Mouse (Mus musculus): ENCODE measurements at regions not wholly inside any gene's neighbourhood (a gene's known extent, or its start where the extent isn't known, plus 50 kb on each side); places are given as distances from the start of the nearest gene placed in this dataset.

DNA sequence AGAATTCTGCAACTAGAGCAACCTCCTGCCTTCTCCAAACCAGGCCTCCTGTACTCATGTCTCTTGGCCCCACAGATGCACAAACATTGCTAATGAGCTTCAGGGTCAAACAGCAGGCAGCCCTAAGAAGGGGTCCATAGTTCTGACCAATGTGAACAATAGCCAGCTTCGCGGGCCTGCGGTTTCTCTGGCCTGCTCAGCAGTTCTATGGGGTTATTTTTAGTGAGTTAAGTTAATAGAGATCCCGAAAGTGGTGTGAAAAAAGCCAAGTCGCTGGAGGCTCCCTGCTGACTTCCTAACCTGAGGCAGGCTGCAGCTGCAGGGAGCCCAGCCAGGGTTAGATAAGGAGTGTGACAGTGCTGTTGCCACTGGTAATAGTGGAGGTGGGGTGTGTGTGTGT lies 106.6 kb downstream of the Pdcd6ip start:
- no peak for ATAC-seq (ENCODE audit: insufficient number of reproducible peaks, low FRiP score, low TSS enrichment, low read depth)
- WGBS, result 21% methylated on average over 5 of the region's 5 CpGs

DNA sequence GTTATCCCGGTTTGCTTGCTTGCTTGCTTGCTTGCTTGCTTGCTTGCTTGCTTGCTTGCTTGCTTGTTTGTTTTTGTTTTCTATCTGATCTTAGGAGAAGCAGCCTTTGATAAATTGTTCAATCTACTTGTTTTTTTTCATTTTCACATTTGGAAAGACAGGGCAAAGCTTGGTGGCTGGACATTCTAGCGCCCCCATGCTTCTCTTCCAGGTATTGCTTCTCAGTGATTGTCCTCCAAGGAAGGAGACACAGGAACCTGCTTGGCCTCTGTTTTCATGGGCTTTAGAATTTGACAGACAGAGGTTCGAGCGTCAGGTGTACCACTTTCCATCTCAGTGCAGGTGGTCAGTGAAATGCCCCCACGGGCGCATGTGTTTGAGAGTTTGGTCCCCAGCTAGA lies 120.8 kb downstream of the Pdcd6ip start:
- no peaks in the 10 kb centered on the region for H3K4me1 ChIP-seq (ENCODE audit: control insufficient read depth, insufficient read depth, low read length)
- DNase-seq (ENCODE audit: low spot score) (no peak), ATAC-seq (ENCODE audit: insufficient number of reproducible peaks, low FRiP score, low TSS enrichment, low read depth) (no peak)
- H3K27ac ChIP-seq (replicated peaks; ENCODE audit: low read depth, low read length), result no peak overlapping the region
- WGBS, result 54% methylated on average over 6 of the region's 6 CpGs
- no peak overlapping the region for H3K4me3 ChIP-seq (ENCODE audit: low read depth, low read length)
- no peaks in the 10 kb centered on the region for H3K9me3 ChIP-seq (ENCODE audit: control insufficient read depth, low read length)
- no peaks in the 10 kb centered on the region for H3K36me3 ChIP-seq (ENCODE audit: control insufficient read depth, insufficient read depth, low read length)
- H3K4me2 ChIP-seq (ENCODE audit: low read depth, severe bottlenecking), result no peak overlapping the region
- H3K27me3 ChIP-seq (ENCODE audit: control insufficient read depth, insufficient read depth, low read length), result no peaks in the 10 kb centered on the region
- no peak overlapping the region for H3K9ac ChIP-seq (ENCODE audit: low read length)

More for the DNA sequence above, 106.6 kb downstream of the Pdcd6ip start:
- Histone ChIP-seq H3K27me3 (ENCODE audit: control insufficient read depth, insufficient read depth, low read length) (no peaks in the 10 kb centered on the region), H3K9me3 (ENCODE audit: control insufficient read depth, low read length) (no peaks in the 10 kb centered on the region), H3K27ac (replicated peaks; ENCODE audit: low read depth, low read length) (no peak overlapping the region), H3K9ac (ENCODE audit: low read length) (no peak overlapping the region), H3K4me2 (ENCODE audit: low read depth, severe bottlenecking) (no peak overlapping the region), H3K4me3 (ENCODE audit: low read depth, low read length) (no peak overlapping the region), H3K36me3 (ENCODE audit: control insufficient read depth, insufficient read depth, low read length) (no peaks in the 10 kb centered on the region), H3K4me1 (ENCODE audit: control insufficient read depth, insufficient read depth, low read length) (no peaks in the 10 kb centered on the region)
- DNase-seq (ENCODE audit: low spot score), result no peak

DNA sequence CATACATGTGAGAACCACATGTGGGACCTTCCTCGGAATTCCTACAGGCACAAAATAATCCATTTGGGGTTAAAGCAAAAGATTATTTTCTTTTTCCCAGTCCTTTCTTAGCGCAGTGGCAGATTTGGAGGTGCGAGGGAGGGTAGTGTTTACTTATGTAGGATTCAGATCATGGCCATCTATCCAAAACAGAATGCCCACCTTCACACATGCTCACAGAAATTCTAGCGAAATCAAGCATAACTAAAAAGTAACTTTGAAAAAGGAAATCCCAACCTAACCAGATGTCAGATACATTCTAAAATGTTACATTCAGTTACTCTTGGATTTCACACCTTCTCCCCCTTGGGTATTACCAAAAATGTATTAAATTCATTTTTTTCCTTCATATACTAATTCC lies 121.6 kb downstream of the Pdcd6ip start:
- Histone ChIP-seq H3K4me2 (ENCODE audit: low read depth, severe bottlenecking) (no peak overlapping the region), H3K36me3 (ENCODE audit: control insufficient read depth, insufficient read depth, low read length) (no peaks in the 10 kb centered on the region), H3K9me3 (ENCODE audit: control insufficient read depth, low read length) (no peaks in the 10 kb centered on the region), H3K4me3 (ENCODE audit: low read depth, low read length) (no peak overlapping the region), H3K27ac (replicated peaks; ENCODE audit: low read depth, low read length) (no peak overlapping the region), H3K4me1 (ENCODE audit: control insufficient read depth, insufficient read depth, low read length) (no peaks in the 10 kb centered on the region), H3K27me3 (ENCODE audit: control insufficient read depth, insufficient read depth, low read length) (no peaks in the 10 kb centered on the region), H3K9ac (ENCODE audit: low read length) (no peak overlapping the region)
- ATAC-seq (ENCODE audit: insufficient number of reproducible peaks, low FRiP score, low TSS enrichment, low read depth) (no peak), DNase-seq (ENCODE audit: low spot score) (no peak)
- WGBS, result 92% methylated on average over 4 of the region's 4 CpGs

DNA sequence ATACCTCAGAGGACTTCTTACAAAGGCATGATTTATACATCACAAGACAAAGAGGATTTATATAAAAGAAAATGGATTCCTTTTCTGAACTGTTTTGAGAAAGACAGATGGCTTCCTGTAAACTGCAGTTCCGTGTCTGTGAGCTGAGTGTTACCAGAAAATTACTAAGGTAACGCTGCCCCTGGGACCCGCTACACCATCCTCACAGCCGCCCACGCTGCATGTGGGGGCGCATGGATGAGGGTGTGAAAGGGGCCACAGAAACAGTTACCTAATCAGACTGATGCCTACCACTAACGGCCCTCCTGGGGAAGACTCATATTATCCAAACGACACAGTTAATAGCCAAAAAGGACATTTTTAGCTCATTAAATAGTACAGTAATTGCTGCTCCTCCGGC lies 129.8 kb downstream of the Pdcd6ip start:
- Histone ChIP-seq H3K4me2 (ENCODE audit: low read depth, severe bottlenecking) (no peak overlapping the region), H3K9ac (ENCODE audit: low read length) (no peak overlapping the region), H3K9me3 (ENCODE audit: control insufficient read depth, low read length) (no peaks in the 10 kb centered on the region), H3K4me3 (ENCODE audit: low read depth, low read length) (no peak overlapping the region), H3K4me1 (ENCODE audit: control insufficient read depth, insufficient read depth, low read length) (no peaks in the 10 kb centered on the region), H3K27ac (replicated peaks; ENCODE audit: low read depth, low read length) (no peak overlapping the region), H3K36me3 (ENCODE audit: control insufficient read depth, insufficient read depth, low read length) (no peaks in the 10 kb centered on the region), H3K27me3 (ENCODE audit: control insufficient read depth, insufficient read depth, low read length) (no peaks in the 10 kb centered on the region)
- no peak for ATAC-seq (ENCODE audit: insufficient number of reproducible peaks, low FRiP score, low TSS enrichment, low read depth)
- DNase-seq (ENCODE audit: low spot score), result no peak
- WGBS, result 59% methylated on average over 9 of the region's 9 CpGs

DNA sequence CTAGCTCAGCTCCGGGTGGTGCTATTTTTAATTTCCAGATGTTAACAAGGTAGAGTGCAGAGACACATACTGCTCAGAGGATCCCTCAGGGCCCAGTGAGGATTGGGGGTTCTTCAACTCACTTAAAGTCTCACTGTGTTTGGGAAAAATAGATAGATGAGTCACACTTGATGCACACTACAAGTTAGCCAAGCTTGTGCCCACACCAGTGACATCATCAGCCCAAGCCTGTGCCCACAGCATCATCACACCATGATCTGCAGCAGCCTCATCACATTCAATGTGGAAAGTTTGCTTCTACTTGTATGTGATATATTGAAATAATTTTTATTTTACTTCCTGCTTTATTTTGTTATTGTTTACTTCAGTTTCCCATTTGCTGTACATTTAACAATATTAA lies 139.2 kb downstream of the Pdcd6ip start:
- Histone ChIP-seq H3K9ac (ENCODE audit: low read length) (no peak overlapping the region), H3K27ac (replicated peaks; ENCODE audit: low read depth, low read length) (no peak overlapping the region), H3K4me1 (ENCODE audit: control insufficient read depth, insufficient read depth, low read length) (no peaks in the 10 kb centered on the region), H3K4me2 (ENCODE audit: low read depth, severe bottlenecking) (no peak overlapping the region), H3K36me3 (ENCODE audit: control insufficient read depth, insufficient read depth, low read length) (no peaks in the 10 kb centered on the region), H3K27me3 (ENCODE audit: control insufficient read depth, insufficient read depth, low read length) (no peaks in the 10 kb centered on the region), H3K9me3 (ENCODE audit: control insufficient read depth, low read length) (no peaks in the 10 kb centered on the region), H3K4me3 (ENCODE audit: low read depth, low read length) (no peak overlapping the region)
- no peak for ATAC-seq (ENCODE audit: insufficient number of reproducible peaks, low FRiP score, low TSS enrichment, low read depth)
- 71% methylated on average over 1 of the region's 1 CpGs for WGBS
- no peak for DNase-seq (ENCODE audit: low spot score)

GRCm38 (mm10) chr9:113567705-113568104 lies 140.4 kb downstream of the Pdcd6ip start:
- Histone ChIP-seq H3K4me1 (ENCODE audit: control insufficient read depth, insufficient read depth, low read length) (no peaks in the 10 kb centered on the region), H3K4me3 (ENCODE audit: low read depth, low read length) (no peak overlapping the region), H3K36me3 (ENCODE audit: control insufficient read depth, insufficient read depth, low read length) (no peaks in the 10 kb centered on the region), H3K9ac (ENCODE audit: low read length) (no peak overlapping the region), H3K9me3 (ENCODE audit: control insufficient read depth, low read length) (no peaks in the 10 kb centered on the region), H3K27me3 (ENCODE audit: control insufficient read depth, insufficient read depth, low read length) (no peaks in the 10 kb centered on the region), H3K4me2 (ENCODE audit: low read depth, severe bottlenecking) (no peak overlapping the region), H3K27ac (replicated peaks; ENCODE audit: low read depth, low read length) (no peak overlapping the region)
- DNase-seq (ENCODE audit: low spot score) (no peak), ATAC-seq (ENCODE audit: insufficient number of reproducible peaks, low FRiP score, low TSS enrichment, low read depth) (no peak)
- WGBS, result 80% methylated on average over 1 of the region's 1 CpGs

- Histone ChIP-seq H3K27ac (replicated peaks; ENCODE audit: low read depth, low read length) (no peak overlapping the region), H3K36me3 (ENCODE audit: control insufficient read depth, insufficient read depth, low read length) (no peaks in the 10 kb centered on the region), H3K9me3 (ENCODE audit: control insufficient read depth, low read length) (no peaks in the 10 kb centered on the region), H3K4me1 (ENCODE audit: control insufficient read depth, insufficient read depth, low read length) (no peaks in the 10 kb centered on the region), H3K9ac (ENCODE audit: low read length) (no peak overlapping the region), H3K4me2 (ENCODE audit: low read depth, severe bottlenecking) (no peak overlapping the region), H3K4me3 (ENCODE audit: low read depth, low read length) (no peak overlapping the region), H3K27me3 (ENCODE audit: control insufficient read depth, insufficient read depth, low read length) (no peaks in the 10 kb centered on the region)
- DNase-seq (ENCODE audit: low spot score) (no peak), ATAC-seq (ENCODE audit: insufficient number of reproducible peaks, low FRiP score, low TSS enrichment, low read depth) (0 out of 2 replicates have a peak, but pooled peaks have one; percentile 10)
- 19% methylated on average over 3 of the region's 3 CpGs for WGBS
These were observed 141.4 kb downstream of the Pdcd6ip start for GRCm38 (mm10) chr9:113566620-113567019.

DNA sequence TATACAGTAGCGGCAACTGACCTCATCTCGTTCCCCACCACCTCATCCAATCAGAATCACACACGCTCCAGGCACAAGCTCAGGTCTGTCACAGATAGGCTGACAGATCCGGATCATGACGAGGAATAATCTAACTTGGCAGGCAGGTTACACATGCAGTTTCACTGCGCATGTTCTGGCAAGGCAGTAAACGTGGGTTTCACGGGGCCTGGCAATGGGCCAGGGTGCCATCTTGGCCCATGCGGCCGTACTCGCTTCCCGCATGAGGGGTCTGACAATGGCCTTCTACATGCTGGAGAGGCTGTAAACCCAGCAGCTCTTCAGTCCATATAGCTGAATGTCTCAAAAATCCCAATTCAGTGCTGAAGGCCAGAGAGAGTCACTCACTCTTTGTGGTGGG lies 154.1 kb downstream of the Pdcd6ip start:
- 93% methylated on average over 12 of the region's 12 CpGs for WGBS
- H3K36me3 ChIP-seq (ENCODE audit: control insufficient read depth, insufficient read depth, low read length), result no peaks in the 10 kb centered on the region
- H3K9me3 ChIP-seq (ENCODE audit: control insufficient read depth, low read length), result no peaks in the 10 kb centered on the region
- H3K4me3 ChIP-seq (ENCODE audit: low read depth, low read length), result no peak overlapping the region
- no peaks in the 10 kb centered on the region for H3K4me1 ChIP-seq (ENCODE audit: control insufficient read depth, insufficient read depth, low read length)
- DNase-seq (ENCODE audit: low spot score), result peak; percentile 11
- H3K27me3 ChIP-seq (ENCODE audit: control insufficient read depth, insufficient read depth, low read length), result no peaks in the 10 kb centered on the region
- no peak overlapping the region for H3K27ac ChIP-seq (replicated peaks; ENCODE audit: low read depth, low read length)
- no peak for ATAC-seq (ENCODE audit: insufficient number of reproducible peaks, low FRiP score, low TSS enrichment, low read depth)
- no peak overlapping the region for H3K4me2 ChIP-seq (ENCODE audit: low read depth, severe bottlenecking)
- no peak overlapping the region for H3K9ac ChIP-seq (ENCODE audit: low read length)

- Histone ChIP-seq H3K9ac (ENCODE audit: low read length) (no peak overlapping the region), H3K9me3 (ENCODE audit: control insufficient read depth, low read length) (no peaks in the 10 kb centered on the region), H3K27ac (replicated peaks; ENCODE audit: low read depth, low read length) (no peak overlapping the region), H3K36me3 (ENCODE audit: control insufficient read depth, insufficient read depth, low read length) (no peaks in the 10 kb centered on the region), H3K4me2 (ENCODE audit: low read depth, severe bottlenecking) (no peak overlapping the region), H3K4me1 (ENCODE audit: control insufficient read depth, insufficient read depth, low read length) (no peaks in the 10 kb centered on the region), H3K27me3 (ENCODE audit: control insufficient read depth, insufficient read depth, low read length) (no peaks in the 10 kb centered on the region), H3K4me3 (ENCODE audit: low read depth, low read length) (no peak overlapping the region)
- WGBS, result 85% methylated on average over 3 of the region's 3 CpGs
- no peak for DNase-seq (ENCODE audit: low spot score)
- no peak for ATAC-seq (ENCODE audit: insufficient number of reproducible peaks, low FRiP score, low TSS enrichment, low read depth)
These were observed 160.6 kb downstream of the Pdcd6ip start for GRCm38 (mm10) chr9:113547458-113547857.
